Mouse (Mus musculus) right cerebral cortex, adult 18-20 months (tissue): Measurements from ENCODE around the gene Jph2.
"Not testable (repeated sequence)": the region's sequence is repeated elsewhere in the genome, so short reads cannot be mapped to it uniquely, and the experiment has no call there.

Experiments
- DNase-seq: peaks from one replicate; pipeline ENCODE4 v3.0.0; 2022; ENCODE audit warnings: mixed read lengths

Gene Jph2

DNA sequence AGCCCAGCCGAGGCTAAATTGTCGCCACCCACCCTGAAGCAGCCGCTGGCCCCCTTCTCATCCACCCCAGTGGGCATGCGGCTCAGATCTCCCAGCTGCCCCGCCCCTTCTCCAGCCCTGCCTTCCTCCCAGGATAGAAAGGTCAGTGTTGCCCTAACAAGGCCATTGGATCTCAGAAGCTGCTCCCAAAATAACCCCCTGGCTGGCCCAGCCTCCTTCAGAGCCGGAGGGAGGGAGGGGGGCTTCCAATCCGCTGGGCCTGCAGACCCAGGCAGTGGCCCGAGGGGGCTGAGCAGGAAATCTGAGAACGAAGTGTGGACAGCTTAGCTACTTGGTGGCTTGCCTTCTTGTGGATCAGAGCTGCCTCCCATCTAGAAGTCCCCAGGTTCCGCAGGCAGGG, at the start of gene Jph2:
Gene Jph2 (minus strand): TSS at position 89 of the 400 bp plus-strand sequence.
- no peak for DNase-seq

DNA sequence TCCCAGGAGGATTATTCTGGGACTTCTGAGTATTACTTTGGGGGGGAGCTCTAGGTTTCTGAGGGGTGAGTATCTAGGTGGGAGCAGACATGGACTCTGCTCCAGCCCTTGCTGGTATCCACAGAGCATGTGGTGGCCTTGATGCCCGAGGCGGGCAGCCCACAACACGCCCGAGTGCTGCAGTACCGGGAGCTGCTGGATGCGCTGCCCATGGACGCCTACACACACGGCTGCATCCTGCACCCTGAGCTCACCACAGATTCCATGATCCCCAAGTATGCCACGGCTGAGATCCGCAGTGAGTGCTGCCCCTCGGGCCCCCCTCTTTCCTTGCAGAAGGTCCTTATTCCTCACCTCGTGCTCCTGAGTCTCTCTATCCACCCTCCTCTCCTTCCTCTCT, 49.6 kb upstream of the Jph2 start:
- peak; percentile 41 for DNase-seq

DNA sequence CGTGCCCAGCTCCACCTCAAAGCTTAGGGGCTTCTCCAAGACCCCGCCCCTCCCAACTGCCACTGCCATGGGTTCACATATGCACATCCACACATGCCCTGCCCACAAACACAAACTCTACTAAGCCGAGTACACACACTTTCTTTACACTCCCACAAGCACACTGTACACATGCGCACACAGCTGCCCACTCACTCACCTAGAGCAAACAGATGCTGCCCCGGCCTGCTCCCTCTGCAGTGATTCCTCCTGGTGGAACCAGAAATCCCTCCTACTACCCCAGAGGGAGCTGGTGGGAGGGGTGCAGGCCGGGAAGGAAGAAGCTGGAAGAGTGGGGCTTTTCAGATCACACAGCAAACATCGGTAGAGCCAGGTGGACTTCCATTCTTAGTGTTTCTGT, 46.2 kb upstream of the Jph2 start:
- DNase-seq, result peak; percentile 63

DNA sequence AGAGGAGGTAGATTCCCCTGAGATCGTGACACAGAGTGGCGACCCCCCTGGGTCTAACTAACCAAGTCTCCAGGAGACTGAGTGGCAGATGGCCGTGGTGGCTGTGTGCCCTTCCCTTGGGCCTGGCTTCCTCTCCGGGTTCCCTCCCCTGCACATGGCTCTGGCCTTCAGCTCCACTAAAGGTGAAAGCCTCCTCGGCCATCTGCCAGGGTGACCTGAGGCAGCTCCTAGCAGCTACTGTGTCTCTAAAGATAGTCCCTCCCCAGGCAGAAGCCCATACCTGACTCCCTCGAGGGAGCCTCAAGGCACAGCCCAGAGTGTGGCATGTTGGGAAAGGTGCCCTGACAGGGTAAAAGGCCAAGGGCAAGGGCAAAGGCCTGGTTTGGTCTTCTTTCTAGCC, 45.8 kb upstream of the Jph2 start:
- DNase-seq, result no peak

DNA sequence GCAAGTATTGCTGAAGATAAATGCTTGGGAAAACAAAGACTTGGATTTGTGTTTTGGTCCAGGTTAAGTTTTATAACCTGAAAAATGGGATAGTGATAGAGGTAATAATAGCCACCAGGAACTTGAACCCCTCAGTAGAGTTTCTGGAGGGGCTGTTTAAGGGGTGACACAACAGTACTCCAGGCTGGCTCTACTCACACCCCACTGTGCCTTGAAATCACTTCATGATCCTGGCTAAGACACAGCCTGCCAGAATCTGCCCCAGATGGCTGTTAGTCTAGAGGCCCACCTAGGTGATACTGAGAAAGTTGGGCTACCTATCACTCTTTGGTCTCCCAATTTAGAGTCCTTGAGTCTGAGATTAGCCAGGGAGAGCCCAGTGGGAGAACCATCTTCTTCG, 41.7 kb upstream of the Jph2 start:
- DNase-seq, result no peak

DNA sequence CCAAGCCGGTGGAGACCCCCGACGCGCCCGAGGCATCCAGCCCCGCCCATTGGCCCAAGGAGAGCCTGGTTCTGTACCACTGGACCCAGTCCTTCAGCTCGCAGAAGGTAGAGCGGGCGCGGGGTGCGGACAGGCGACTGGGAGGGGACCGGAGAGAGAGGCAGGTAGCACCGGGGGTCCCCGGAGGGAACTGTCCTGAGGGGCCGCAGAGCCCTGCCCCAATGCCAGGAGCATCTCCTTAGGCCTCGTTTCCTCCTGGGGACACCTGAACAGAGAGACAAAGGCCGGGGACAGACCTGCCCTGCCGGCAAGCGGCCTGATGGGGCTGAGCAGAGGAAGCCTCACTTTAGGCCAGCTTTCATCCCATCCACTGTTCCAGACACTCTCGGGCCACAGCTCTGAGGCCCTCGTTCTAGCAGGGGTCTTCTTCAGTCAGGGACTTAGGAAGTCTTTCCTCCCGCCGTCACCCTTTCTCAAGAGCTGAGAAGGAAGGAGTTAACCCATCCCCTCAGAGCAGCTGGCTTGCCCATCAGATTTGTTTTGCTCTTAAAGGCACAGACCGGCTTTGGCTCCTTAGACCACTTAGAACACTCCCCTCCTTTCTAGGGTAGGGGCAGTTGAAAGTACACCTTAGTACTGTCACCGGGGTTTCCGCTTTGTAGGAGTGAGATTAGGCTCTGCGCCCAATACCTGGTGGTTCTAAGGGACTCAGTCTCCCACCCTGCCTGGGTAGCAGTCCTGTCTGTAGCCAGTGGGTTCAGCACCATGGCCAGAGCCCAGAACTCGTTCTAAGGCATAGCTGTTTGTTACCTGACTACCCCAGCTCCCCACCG, 41.0 kb upstream of the Jph2 start:
- DNase-seq, result peak; percentile 34

DNA sequence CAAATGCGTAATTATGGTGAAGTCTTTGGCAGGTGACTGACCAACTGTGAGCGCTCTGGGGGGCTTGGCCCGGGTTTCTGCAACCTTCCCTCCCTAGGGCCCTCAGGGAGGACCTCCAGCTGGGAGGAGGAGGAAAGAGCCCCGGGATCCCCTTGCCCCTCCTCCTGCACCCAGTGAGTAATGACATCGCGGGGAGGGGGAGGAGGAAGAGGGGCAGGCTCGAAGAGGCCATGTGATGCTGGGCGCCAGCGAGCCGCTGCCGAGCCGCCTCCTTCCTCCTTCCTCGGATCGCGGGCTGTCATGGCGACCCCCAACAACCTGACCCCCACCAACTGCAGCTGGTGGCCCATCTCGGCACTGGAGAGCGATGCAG, 40.4 kb upstream of the Jph2 start, which contains the start of gene Gdap1l1:
Gene Gdap1l1 (plus strand): TSS at position 231 of the 373 bp plus-strand sequence.
- peak; percentile 87 for DNase-seq

DNA sequence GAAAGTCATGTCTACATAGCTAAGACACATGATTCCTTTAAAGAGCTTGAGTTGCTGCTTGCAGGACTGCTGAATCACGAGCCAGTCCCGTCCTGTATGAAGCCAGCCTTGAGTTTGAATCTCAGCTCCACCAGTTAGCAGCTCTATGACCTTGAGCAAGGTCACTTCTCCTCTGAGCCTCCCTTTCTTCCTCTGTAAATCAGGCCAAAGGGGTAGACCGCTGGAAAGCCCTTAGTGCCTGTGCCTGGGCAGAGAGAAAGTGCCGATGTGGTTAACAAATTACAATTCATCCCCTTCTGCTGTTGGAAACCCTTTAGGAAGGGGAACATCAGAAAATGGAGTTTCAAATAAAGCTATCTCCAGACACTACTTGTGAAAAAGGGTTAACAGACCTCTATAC, 40.0 kb upstream of the Jph2 start:
- DNase-seq, result no peak

DNA sequence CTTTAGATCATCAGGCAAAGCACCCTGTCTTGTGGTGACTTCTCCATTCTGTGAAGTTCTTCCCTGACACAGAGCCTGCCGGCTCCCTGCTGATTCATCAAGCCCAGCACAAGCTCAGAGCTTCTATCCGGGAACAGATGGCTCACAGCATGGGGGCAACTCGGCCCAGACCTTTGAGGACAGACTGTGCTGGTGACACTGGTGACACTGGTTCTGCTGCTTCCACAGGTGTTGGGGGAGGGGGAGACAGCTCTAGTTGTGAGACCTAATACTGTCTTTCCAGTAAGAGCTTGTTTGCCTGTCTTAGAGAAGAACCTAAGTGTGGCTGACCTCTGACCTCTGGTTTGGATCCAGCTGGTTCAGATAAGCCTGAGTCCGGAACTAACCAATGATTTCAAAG, 36.2 kb upstream of the Jph2 start:
- DNase-seq, result no peak

DNA sequence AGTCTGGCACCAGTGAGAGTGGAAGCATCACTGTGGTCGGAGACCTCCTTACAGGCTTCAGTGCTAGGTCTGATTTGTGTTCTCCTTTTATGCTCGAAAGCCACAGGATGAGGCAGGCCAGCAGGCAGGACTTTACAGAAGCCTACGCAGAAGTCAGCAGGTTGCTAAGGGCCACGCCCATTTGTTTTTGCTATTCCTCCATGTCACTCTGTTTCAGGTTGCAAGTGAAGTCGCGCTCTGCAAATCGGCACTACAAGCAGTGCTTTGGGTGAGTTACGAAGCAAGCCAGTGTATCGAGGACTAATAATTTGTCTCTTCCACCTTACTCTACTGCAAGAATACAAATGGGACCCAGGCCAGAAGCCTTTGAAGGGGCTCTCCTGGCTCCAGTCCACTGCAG, 33.5 kb upstream of the Jph2 start:
- DNase-seq, result no peak

DNA sequence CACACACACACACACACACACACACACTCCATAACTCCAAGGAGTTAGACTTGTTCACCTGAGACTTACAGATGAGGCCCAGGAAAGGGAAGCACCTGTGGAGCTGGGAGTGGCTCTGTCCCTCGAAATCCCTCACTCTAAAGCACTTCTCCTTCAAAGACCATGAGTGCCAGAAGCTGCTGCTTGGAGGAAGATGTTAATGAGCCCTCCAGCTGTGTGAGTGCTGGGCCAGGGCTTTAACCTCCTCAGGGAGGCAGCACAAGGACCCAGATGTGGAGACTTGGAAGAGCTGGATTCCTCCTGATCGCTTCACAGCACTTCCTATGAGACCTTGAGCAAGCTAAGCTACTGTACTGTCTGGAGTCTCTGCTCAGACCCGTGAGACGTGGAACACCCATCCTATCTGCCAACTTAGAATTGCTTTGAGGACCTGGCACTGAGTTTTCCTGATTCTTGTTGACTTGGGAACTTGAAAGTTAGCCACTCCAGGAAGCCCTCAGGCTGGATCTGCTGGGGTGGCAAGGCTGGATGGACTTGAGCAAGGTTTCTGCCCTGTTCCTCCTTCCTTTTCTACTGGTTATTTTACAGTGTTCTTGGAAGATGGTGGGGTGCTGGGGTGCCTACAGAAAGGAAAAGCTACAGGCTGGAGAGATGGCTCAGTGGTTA, 30.7 kb upstream of the Jph2 start:
- DNase-seq, result no peak

DNA sequence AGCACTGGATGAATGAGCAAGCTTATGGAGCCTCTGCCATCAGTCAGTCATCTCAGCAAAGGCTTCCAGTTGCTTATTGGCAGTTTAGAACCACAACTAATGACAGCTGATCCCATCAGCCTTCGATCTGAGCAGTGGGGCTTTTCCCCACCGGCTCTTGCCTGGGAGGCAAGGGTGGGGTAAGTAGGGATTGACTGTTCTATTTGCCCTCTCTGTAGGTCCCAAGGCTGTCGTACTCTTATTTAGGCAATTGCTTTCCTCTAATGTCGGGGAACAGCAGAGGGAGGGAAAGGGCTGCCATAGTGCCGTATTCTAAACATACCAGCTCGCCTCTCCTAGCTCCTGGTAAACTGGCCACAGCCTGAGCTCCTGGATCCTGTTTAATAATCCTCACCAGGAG, 26.8 kb upstream of the Jph2 start, which contains the start of gene Oser1:
Gene Oser1 (minus strand): TSS at position 101 of the 400 bp plus-strand sequence.
- no peak for DNase-seq

DNA sequence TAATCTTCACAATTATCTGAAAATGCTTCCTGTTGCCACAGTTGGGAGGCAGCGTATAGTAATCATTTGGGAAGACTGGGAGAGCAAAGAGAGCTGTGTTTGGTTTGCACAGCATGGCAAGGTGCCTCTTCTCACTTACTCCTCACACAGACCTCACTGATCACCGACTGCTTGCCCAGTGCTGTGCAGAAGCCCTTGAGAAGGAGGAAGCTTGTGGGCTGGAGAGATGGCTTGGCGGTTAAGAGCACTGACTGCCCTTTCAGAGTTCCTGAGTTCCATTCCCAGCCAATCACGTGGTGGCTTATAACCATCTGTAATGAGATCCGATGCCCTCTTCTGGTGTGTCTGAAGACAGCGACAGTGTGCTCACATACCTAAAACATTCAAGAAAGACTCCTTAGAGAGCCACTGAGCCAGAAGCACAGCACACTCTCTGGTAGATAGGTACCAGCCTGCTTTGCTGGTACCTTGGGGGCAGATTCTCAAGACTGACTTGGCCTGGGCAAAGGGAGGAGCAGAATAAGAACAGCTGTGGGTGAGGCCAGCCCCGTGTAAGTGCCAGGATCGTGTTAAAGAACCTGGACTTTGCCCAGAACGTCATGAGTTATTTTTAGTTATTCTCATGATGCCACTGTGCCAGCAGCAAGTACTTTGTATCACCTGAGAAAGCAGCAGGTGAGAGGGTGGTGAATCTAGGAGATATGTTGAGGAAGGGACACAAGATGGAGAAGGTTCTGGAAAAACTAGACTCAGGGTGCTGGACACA, 25.3 kb upstream of the Jph2 start:
- no peak for DNase-seq

DNA sequence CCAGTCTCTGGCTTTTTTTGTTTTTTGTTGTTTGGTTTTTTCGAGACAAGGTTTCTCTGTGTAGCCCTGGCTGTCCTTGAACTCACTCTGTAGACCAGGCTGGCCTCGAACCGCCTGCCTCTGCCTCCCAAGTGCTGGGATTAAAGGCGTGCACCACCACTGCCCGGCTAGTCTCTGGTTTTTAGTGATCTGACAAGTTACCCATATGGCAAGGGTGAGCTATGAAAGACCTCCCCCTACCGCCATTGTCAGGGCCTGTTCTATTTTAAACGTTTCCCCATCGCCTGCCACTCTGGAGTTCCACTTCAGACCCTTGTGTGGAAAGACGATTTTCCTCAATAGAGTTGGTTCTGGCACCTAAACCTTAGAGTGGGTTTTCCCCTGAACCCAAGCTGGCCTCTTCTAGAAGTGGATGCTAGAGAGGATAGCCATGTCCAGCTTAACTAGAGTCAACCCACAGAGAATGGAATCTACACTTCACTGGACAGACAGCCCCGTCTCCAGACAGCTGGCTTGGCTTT, 22.6 kb upstream of the Jph2 start:
- no peak for DNase-seq

DNA sequence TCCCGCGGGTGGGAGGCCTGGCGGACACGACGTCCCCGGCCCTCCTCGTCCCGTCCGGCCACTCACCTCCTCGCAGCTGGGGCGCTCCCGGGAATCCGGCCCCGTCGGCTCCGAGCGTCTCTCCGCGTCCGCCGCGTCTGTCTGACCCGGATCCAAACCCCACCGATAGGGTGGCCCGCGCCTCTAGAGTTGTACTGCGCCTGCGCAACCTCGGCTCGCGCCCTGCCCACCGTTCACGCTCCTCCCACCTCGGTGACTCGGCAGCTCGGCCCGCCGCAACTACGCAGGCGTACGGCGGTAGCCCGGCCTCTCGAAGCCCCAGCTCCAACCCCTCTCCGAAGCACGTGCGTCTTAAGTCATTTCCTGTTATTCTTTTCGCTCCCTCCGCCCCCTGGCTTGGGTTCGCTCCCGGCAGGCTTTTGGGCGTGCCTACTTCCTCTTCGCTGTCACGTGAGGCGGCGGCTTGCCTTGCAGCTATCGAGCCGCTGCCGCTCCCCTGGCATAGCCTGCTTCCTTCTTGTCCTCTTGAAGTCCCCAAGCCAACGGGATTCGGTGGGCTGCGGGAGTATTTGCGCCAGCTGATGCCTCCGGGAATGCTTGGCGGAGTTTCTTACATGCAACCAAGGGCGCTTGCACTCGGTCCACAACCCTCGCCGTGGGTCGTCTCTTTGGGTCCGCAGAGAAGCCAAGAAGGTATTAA, 21.7 kb upstream of the Jph2 start:
- DNase-seq, result peak; percentile 100

DNA sequence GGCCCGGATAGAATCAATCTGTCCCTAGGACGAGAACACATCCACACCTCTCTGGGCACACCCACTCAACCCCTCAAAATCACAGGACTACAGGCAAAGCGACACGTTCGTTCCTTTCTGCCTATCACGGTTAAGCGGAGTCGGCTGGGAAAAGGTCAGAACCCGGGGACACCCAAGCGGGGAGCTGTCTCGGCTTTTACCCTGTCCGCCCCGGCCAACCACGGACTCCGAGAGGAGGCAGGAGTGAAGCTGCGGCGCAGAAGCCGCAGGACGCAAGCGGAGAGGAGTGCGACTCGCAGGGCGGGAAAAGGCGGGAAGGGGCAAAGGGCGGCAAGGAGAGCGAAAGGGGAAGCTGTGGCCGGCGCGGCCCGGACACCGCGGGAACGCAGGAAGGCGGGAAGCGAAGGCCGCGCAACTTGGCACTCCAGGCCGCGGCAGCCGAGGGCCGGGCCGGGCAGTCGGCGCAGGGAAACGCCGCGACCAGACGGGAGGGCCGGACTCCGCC, 21.1 kb upstream of the Jph2 start:
- no peak for DNase-seq

DNA sequence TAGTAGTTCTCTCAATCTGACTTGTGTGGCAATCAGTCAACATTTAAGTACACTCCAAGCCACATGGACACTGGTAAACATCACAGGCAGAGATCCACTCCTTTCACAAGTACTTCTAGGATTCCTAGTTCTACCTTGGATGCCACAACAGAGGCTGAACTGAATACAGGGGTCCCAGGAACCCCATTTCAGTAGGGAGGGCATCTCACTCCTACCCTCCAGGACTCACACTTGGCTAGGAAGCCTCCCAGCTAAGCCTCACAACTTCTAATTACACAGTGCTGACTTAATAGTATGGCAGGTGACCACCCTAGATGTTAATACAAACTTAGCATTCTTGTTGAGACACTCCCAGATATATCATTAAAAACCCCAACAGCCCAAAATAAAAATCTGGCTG, 20.0 kb upstream of the Jph2 start:
- no peak for DNase-seq

DNA sequence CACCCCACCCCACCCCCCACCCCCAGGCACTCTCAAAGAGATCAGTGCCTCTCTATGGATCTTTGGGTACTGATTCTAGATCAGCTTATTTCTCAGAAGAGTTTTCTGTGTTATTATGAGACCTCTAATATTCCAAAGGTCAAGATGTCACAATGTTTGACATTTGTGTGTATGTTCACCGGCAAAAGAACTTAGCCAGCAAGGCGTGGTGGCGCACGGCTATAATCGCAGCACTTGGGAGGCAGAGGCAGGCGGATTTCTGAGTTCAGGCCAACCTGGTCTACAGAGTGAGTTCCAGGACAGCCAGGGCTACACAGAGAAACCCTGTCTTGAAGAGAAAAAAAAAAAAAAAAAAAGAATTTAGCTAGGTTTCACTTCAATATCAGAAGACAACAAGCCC, 19.2 kb upstream of the Jph2 start:
- DNase-seq, result no peak

DNA sequence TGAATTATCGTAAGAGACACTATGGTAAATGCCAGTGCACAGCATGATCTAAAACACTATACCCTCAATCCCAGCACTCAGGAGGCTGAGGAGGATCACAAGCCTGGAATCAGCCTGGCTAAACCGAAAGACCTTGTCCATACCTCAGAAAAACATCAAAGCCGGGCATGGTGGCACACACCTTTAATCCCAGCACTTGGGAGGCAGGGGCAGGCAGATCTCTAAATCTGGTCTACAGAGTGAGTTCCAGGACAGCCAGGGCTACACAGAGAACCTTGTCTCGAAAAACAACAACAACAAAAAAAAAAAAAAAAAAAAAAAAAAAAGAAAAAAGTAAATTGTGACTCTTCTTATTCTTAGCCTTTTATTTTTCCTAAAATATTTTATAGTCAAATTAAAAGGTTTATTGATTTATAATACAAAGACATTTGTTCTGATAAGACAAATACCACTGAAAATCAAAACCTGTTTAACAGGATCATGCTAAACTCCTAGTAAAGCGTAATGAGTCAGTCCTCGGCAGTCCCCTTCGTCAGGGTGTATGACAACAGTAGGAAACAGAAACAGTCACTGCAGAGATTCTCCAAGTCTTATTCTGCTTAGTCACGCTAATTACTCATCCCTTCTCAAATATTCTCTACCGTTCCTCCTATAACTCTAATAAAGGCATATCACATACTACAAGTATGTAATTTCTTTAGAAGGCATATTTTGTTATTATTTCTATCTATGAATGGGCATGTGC, 15.2 kb upstream of the Jph2 start:
- DNase-seq, result no peak

DNA sequence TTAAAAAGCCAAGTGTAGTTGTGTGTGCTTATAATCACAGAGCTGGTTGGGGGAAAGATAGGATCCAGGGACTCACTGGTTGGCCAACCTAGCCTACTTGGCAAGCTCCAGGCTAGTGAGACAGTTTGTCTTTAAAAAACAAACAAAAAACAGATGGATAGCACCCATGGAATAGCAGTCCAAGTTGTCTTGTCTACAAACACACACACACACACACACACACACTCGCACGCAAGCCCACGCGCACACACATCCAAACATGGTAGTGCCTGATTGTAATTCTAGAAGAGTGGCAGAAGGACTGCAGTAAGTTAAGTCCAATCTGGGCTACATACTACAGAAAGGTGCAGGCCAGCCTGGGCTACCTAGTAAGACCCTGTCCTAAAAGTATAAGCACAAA, 14.6 kb upstream of the Jph2 start:
- DNase-seq, result no peak

DNA sequence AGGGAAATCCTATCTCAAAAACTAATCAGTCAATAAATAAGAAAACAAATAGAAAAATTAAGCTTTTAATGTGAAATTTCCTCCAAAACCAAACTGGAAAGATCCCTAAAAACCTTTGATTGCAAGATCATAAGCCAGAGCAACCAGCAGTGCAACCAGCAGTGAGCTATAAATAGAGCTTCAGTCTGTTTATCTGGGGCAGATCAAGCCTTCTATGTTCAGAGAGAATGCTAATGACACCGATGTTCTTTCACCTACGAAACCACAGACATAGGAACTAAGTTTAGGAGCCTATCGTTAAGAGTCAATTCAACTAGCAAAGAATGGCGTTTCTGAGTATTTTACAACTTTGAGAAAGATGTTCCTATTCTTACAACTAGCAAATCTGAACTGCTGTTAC, 14.0 kb upstream of the Jph2 start:
- DNase-seq, result no peak

DNA sequence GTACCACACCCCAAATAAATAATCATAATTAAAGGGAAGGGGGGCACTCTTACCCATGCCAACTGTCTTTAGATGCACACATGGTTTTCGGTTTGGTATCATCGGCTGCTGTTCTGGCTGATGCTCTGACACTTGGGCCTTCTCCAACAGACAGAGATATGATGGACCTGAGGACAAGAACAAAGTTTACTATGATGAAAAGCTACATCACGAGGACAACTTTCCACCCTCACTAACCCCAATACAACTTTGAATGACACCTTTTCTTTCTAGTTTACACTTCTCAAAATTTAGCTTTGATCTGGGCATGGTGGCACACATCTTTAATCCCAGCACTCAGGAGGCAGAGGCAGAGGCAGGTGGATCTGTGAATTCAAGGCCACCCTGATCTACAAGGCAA, 13.6 kb upstream of the Jph2 start:
- not testable (repeated sequence) for DNase-seq
